Mouse (Mus musculus) kidney, postnatal 25 days (tissue): ENCODE results near the gene Pkdrej.

Source experiments
- DNase-seq, 2 experiments: peaks; one replicate each; pipeline ENCODE4 v3.0.0; 2021; ENCODE audit warnings: mixed read lengths in 2 of 2

The Pkdrej gene

GRCm38 (mm10) chr15:85809091-85809490 is 12.4 kb downstream of the Pkdrej start:
- no peak for DNase-seq

- peak; percentile 22 to 54 for DNase-seq
These were observed 13.1 kb downstream of the Pkdrej start for GRCm38 (mm10) chr15:85808434-85808833.

- DNase-seq: no peak
These were observed 13.5 kb downstream of the Pkdrej start for GRCm38 (mm10) chr15:85808031-85808430.

- DNase-seq: no peak
These were observed 14.1 kb downstream of the Pkdrej start for GRCm38 (mm10) chr15:85807404-85807803.

- no peak for DNase-seq
These were observed 14.6 kb downstream of the Pkdrej start for GRCm38 (mm10) chr15:85806886-85807285.

- peak; percentile 60 to 72 for DNase-seq
These were observed 18.6 kb downstream of the Pkdrej start for GRCm38 (mm10) chr15:85802931-85803330.

GRCm38 (mm10) chr15:85798676-85799075 is 22.9 kb downstream of the Pkdrej start:
- DNase-seq: peak in 1 of 2 experiments; percentile 29

- no peak for DNase-seq
These were observed 26.0 kb downstream of the Pkdrej start for GRCm38 (mm10) chr15:85795516-85795915.

- DNase-seq: no peak
These were observed 28.7 kb downstream of the Pkdrej start for GRCm38 (mm10) chr15:85792819-85793218.

GRCm38 (mm10) chr15:85791449-85791848 is 30.1 kb downstream of the Pkdrej start:
- no peak for DNase-seq

GRCm38 (mm10) chr15:85788633-85789032 is 32.9 kb downstream of the Pkdrej start:
- DNase-seq: peak; percentile 36 to 65

GRCm38 (mm10) chr15:85788051-85788450 is 33.5 kb downstream of the Pkdrej start:
- DNase-seq: peak in 1 of 2 experiments; percentile 13

GRCm38 (mm10) chr15:85787482-85787881 is 34.1 kb downstream of the Pkdrej start:
- DNase-seq: peak in 1 of 2 experiments; percentile 22

- peak in 1 of 2 experiments; percentile 33 for DNase-seq
These were observed 34.8 kb downstream of the Pkdrej start for GRCm38 (mm10) chr15:85786711-85787110.

GRCm38 (mm10) chr15:85784341-85784740 is 37.2 kb downstream of the Pkdrej start:
- peak in 1 of 2 experiments; percentile 12 for DNase-seq

- peak in 1 of 2 experiments; percentile 9 for DNase-seq
These were observed 38.4 kb downstream of the Pkdrej start for GRCm38 (mm10) chr15:85783146-85783545.

GRCm38 (mm10) chr15:85778891-85779290 is 42.6 kb downstream of the Pkdrej start:
- DNase-seq: peak; percentile 25 to 62

- DNase-seq: peak; percentile 69 to 92
These were observed 44.8 kb downstream of the Pkdrej start for GRCm38 (mm10) chr15:85776771-85777170.

GRCm38 (mm10) chr15:85776241-85776640 is 45.3 kb downstream of the Pkdrej start:
- DNase-seq: peak in 1 of 2 experiments; percentile 49

- no peak for DNase-seq
These were observed 46.5 kb downstream of the Pkdrej start for GRCm38 (mm10) chr15:85775001-85775400.

GRCm38 (mm10) chr15:85774419-85774818 is 47.1 kb downstream of the Pkdrej start:
- DNase-seq: no peak

GRCm38 (mm10) chr15:85772146-85772740 is 49.3 kb downstream of the Pkdrej start:
- peak; percentile 60 to 79 for DNase-seq

GRCm38 (mm10) chr15:85771306-85772121 is 50.0 kb downstream of the Pkdrej start:
- DNase-seq: peak; percentile 57 to 85

- DNase-seq: no peak
These were observed 52.5 kb downstream of the Pkdrej start for GRCm38 (mm10) chr15:85768991-85769390.
